In genomic region chr1:126849481-126849880, GRCm38 (mm10) we compare ENCODE assay signal across 28 mouse cellular contexts. TPM values are rescaled to one million over a fixed set of nuclear protein-coding genes. Genes with fewer than 3 reads are reported as not detected.
"Had no signal": no experiment of that assay in that cellular context is flagged by ENCODE, and none has a peak within 500 bp of the region (broad histone marks: within the 10 kb centered on the region; RNA-seq: fewer than 3 reads in every experiment).

No protein-coding gene starts in this region.

- H3K27me3 ChIP-seq: embryonic facial prominence, embryonic 12.5 days; embryonic facial prominence, embryonic 13.5 days; embryonic facial prominence, embryonic 15.5 days; forebrain, embryonic 12.5 days; forebrain, embryonic 13.5 days; forebrain, embryonic 15.5 days had no signal

- H3K27ac ChIP-seq: embryonic facial prominence, embryonic 12.5 days; embryonic facial prominence, embryonic 13.5 days; embryonic facial prominence, embryonic 15.5 days; forebrain, embryonic 10.5 days; forebrain, embryonic 12.5 days; forebrain, embryonic 13.5 days; forebrain, embryonic 15.5 days; gastrocnemius, adult 2 months; heart, adult 2 months had no signal

- H3K9ac ChIP-seq: embryonic facial prominence, embryonic 12.5 days; embryonic facial prominence, embryonic 13.5 days; embryonic facial prominence, embryonic 15.5 days; forebrain, embryonic 12.5 days; forebrain, embryonic 13.5 days; forebrain, embryonic 15.5 days; forebrain, postnatal 0 days had no signal

- H3K4me1 ChIP-seq: embryonic facial prominence, embryonic 12.5 days; embryonic facial prominence, embryonic 13.5 days; embryonic facial prominence, embryonic 15.5 days; forebrain, embryonic 12.5 days; forebrain, embryonic 13.5 days; forebrain, embryonic 15.5 days had no signal

- DNase-seq: cerebellum, adult 18-20 months; cerebellum, adult 2 months; cerebellum, adult 8-10 months; cerebellum, adult 9-10 months; cerebellum, adult 9-11 months; cerebellum, postnatal 10 days; cerebellum, postnatal 14 days; cerebellum, postnatal 36 days; embryo, embryonic 11 days; forebrain, postnatal 0 days; gastrocnemius, adult 2 months; gastrocnemius, postnatal 10 days; gastrocnemius, postnatal 14 days; gastrocnemius, postnatal 25 days; gastrocnemius, postnatal 36 days; heart, adult 11 months; heart, adult 18-20 months; heart, adult 2 months had no signal

- H3K4me2 ChIP-seq: embryonic facial prominence, embryonic 12.5 days; embryonic facial prominence, embryonic 13.5 days; embryonic facial prominence, embryonic 15.5 days; forebrain, embryonic 12.5 days; forebrain, embryonic 13.5 days; forebrain, embryonic 15.5 days had no signal

- H3K4me3 ChIP-seq: embryonic facial prominence, embryonic 12.5 days; embryonic facial prominence, embryonic 13.5 days; embryonic facial prominence, embryonic 15.5 days; erythroblast, embryonic 14.5 days; forebrain, embryonic 10.5 days; forebrain, embryonic 12.5 days; forebrain, embryonic 13.5 days; forebrain, embryonic 15.5 days; gastrocnemius, adult 2 months; heart, adult 2 months had no signal

- H3K9me3 ChIP-seq: embryonic facial prominence, embryonic 12.5 days; embryonic facial prominence, embryonic 13.5 days; embryonic facial prominence, embryonic 15.5 days; forebrain, embryonic 10.5 days; forebrain, embryonic 12.5 days; forebrain, embryonic 13.5 days; forebrain, embryonic 15.5 days had no signal

- ATAC-seq: forebrain, embryonic 13.5 days; forebrain, embryonic 14.5 days; forebrain, embryonic 15.5 days; forebrain, embryonic 16.5 days; forebrain, postnatal 0 days had no signal

- H3K36me3 ChIP-seq: embryonic facial prominence, embryonic 12.5 days; embryonic facial prominence, embryonic 13.5 days; embryonic facial prominence, embryonic 15.5 days; forebrain, embryonic 10.5 days; forebrain, embryonic 12.5 days; forebrain, embryonic 15.5 days had no signal

RNA-seq across cellular contexts. Expression of gene Nckap5, which starts 18.9 kb away (rescaled TPM):
- polyA plus RNA-seq: erythroblast, embryonic 14.5 days had no signal
